Mouse (Mus musculus) neural tube, embryonic 14.5 days (tissue): ENCODE measurements around the gene Sgms1. TPM values are rescaled to one million over a fixed set of nuclear protein-coding genes. Genes with fewer than 3 reads are reported as not detected.

Source experiments
- ATAC-seq: fragments of 200-750 bp; cut with Nextera tagmentation; 2 replicates; pipeline ENCODE4 v1.8.0; 2017; ENCODE audit warnings: low read depth, mild to moderate bottlenecking, moderate TSS enrichment, moderate library complexity
- H3K27ac ChIP-seq: fragments of 300-500 bp; sonication (generic); 2 replicates; pipeline ENCODE4 v1.5.1; 2014; ENCODE audit warnings: low read depth, mild to moderate bottlenecking, control low read depth, low read length, moderate library complexity, mixed read lengths
- H3K27me3 ChIP-seq: fragments of 300-500 bp; sonication (generic); 2 replicates; pipeline ENCODE4 v1.6.1; 2014; ENCODE audit warnings: low read length; ENCODE audit not compliant: control insufficient read depth, insufficient read depth
- H3K36me3 ChIP-seq: fragments of 300-500 bp; sonication (generic); 2 replicates; pipeline ENCODE4 v1.6.1; 2014; ENCODE audit warnings: low read length, mixed read lengths; ENCODE audit not compliant: control insufficient read depth, insufficient read depth
- H3K4me1 ChIP-seq: fragments of 300-500 bp; sonication (generic); 2 replicates; pipeline ENCODE4 v1.6.1; 2014; ENCODE audit warnings: low read length; ENCODE audit not compliant: control insufficient read depth, insufficient read depth
- H3K4me2 ChIP-seq: fragments of 300-500 bp; sonication (generic); 2 replicates; pipeline ENCODE4 v1.6.1; 2014; ENCODE audit warnings: mild to moderate bottlenecking, low read depth, low read length, control low read depth
- H3K4me3 ChIP-seq: fragments of 300-500 bp; sonication (generic); 2 replicates; pipeline ENCODE4 v1.5.1; 2014; ENCODE audit warnings: low read depth, low read length, control low read depth, mixed read lengths
- H3K9ac ChIP-seq: fragments of 300-500 bp; sonication (generic); replicated peaks from 2 replicates; pipeline ENCODE4 v1.6.1; 2014; ENCODE audit warnings: low read depth, mild to moderate bottlenecking, control low read depth, low read length, mixed read lengths
- H3K9me3 ChIP-seq: fragments of 300-500 bp; sonication (generic); 2 replicates; pipeline ENCODE4 v1.6.1; 2016; ENCODE audit warnings: low read length; ENCODE audit not compliant: control insufficient read depth
- WGBS: fragments of 180-500 bp; shearing (Covaris S2); extraction: QIAGEN DNeasy Blood & Tissue Kit; methylation state at CpG from one replicate; pipeline ENCODE4 v1.1.7; 2014; 5-methylcytosine and 5-hydroxymethylcytosine counted together
- polyA plus RNA-seq: library from polyadenylated mRNA; unstranded; fragments of >200 nt; fragmentation: Nextera tagmentation; extraction: Ambion mirVana; gene quantifications from 2 replicates; pipeline ENCODE4 v1.2.1, GENCODE M21; 2014

Sgms1 gene
- polyA plus RNA-seq, 1 experiment from 2014 or later, result 19.2 TPM

GRCm38 (mm10) chr19:32268562-32268961 lies 121.0 kb downstream of the Sgms1 start:
- Histone ChIP-seq H3K36me3 (no peaks in the 10 kb centered on the region), H3K9me3 (no peaks in the 10 kb centered on the region), H3K4me3 (no peak overlapping the region), H3K4me1 (no peaks in the 10 kb centered on the region), H3K27me3 (no peaks in the 10 kb centered on the region), H3K27ac (no peak overlapping the region), H3K4me2 (no peak overlapping the region), H3K9ac (no peak overlapping the region)
- WGBS, result 56% methylated on average over 9 of the region's 9 CpGs
- ATAC-seq, result no peak

- Histone ChIP-seq H3K4me3 (no peak overlapping the region), H3K9me3 (no peaks in the 10 kb centered on the region), H3K27me3 (no peaks in the 10 kb centered on the region), H3K9ac (no peak overlapping the region), H3K27ac (no peak overlapping the region), H3K4me2 (no peak overlapping the region), H3K4me1 (no peaks in the 10 kb centered on the region), H3K36me3 (no peaks in the 10 kb centered on the region)
- WGBS, result 77% methylated on average over 9 of the region's 9 CpGs
- no peak for ATAC-seq
These were observed 122.9 kb downstream of the Sgms1 start for GRCm38 (mm10) chr19:32266385-32267252.

- Histone ChIP-seq H3K36me3 (no peaks in the 10 kb centered on the region), H3K4me1 (no peaks in the 10 kb centered on the region), H3K4me2 (no peak overlapping the region), H3K9ac (no peak overlapping the region), H3K4me3 (no peak overlapping the region), H3K27me3 (no peaks in the 10 kb centered on the region), H3K9me3 (no peaks in the 10 kb centered on the region), H3K27ac (no peak overlapping the region)
- no peak for ATAC-seq
- WGBS, result 93% methylated on average over 1 of the region's 1 CpGs
These were observed 125.8 kb downstream of the Sgms1 start for GRCm38 (mm10) chr19:32263753-32264152.

- Histone ChIP-seq H3K27me3 (no peaks in the 10 kb centered on the region), H3K27ac (no peak overlapping the region), H3K4me2 (no peak overlapping the region), H3K9ac (no peak overlapping the region), H3K9me3 (no peaks in the 10 kb centered on the region), H3K4me3 (no peak overlapping the region), H3K4me1 (no peaks in the 10 kb centered on the region), H3K36me3 (no peaks in the 10 kb centered on the region)
- 94% methylated on average over 10 of the region's 10 CpGs for WGBS
- no peak for ATAC-seq
These were observed 126.5 kb downstream of the Sgms1 start for GRCm38 (mm10) chr19:32262805-32263572.

GRCm38 (mm10) chr19:32260869-32261688 lies 128.4 kb downstream of the Sgms1 start:
- Histone ChIP-seq H3K9ac (no peak overlapping the region), H3K36me3 (no peaks in the 10 kb centered on the region), H3K9me3 (no peaks in the 10 kb centered on the region), H3K27me3 (no peaks in the 10 kb centered on the region), H3K4me2 (no peak overlapping the region), H3K27ac (no peak overlapping the region), H3K4me1 (no peaks in the 10 kb centered on the region), H3K4me3 (no peak overlapping the region)
- ATAC-seq, result no peak
- WGBS, result 60% methylated on average over 8 of the region's 8 CpGs

- no peak overlapping the region for H3K27ac ChIP-seq
- H3K4me1 ChIP-seq, result no peaks in the 10 kb centered on the region
- WGBS, result 91% methylated on average over 2 of the region's 2 CpGs
- no peak for ATAC-seq
- no peaks in the 10 kb centered on the region for H3K9me3 ChIP-seq
- no peaks in the 10 kb centered on the region for H3K27me3 ChIP-seq
- no peak overlapping the region for H3K9ac ChIP-seq
- H3K4me3 ChIP-seq, result no peak overlapping the region
- no peak overlapping the region for H3K4me2 ChIP-seq
- H3K36me3 ChIP-seq, result no peaks in the 10 kb centered on the region
These were observed 129.7 kb downstream of the Sgms1 start for GRCm38 (mm10) chr19:32259830-32260229.

- no peak overlapping the region for H3K4me2 ChIP-seq
- WGBS, result 83% methylated on average over 4 of the region's 4 CpGs
- H3K9me3 ChIP-seq, result no peaks in the 10 kb centered on the region
- no peak for ATAC-seq
- H3K9ac ChIP-seq, result no peak overlapping the region
- H3K27ac ChIP-seq, result no peak overlapping the region
- H3K36me3 ChIP-seq, result no peaks in the 10 kb centered on the region
- H3K27me3 ChIP-seq, result no peaks in the 10 kb centered on the region
- no peak overlapping the region for H3K4me3 ChIP-seq
- H3K4me1 ChIP-seq, result no peaks in the 10 kb centered on the region
These were observed 130.5 kb downstream of the Sgms1 start for GRCm38 (mm10) chr19:32259048-32259447.

GRCm38 (mm10) chr19:32258146-32258545 lies 131.4 kb downstream of the Sgms1 start:
- H3K4me2 ChIP-seq, result no peak overlapping the region
- no peaks in the 10 kb centered on the region for H3K36me3 ChIP-seq
- H3K27ac ChIP-seq, result no peak overlapping the region
- WGBS, result 83% methylated on average over 5 of the region's 5 CpGs
- no peak overlapping the region for H3K4me3 ChIP-seq
- no peak overlapping the region for H3K9ac ChIP-seq
- no peaks in the 10 kb centered on the region for H3K9me3 ChIP-seq
- H3K27me3 ChIP-seq, result no peaks in the 10 kb centered on the region
- no peak for ATAC-seq
- H3K4me1 ChIP-seq, result no peaks in the 10 kb centered on the region
